Mouse (Mus musculus): Measurements from ENCODE around the gene Lrriq1. TPM values are rescaled to one million over a fixed set of nuclear protein-coding genes. Genes with fewer than 3 reads are reported as not detected.

The Lrriq1 gene
- polyA plus RNA-seq, 1 experiment from 2014 or later: 2.1 TPM

DNA sequence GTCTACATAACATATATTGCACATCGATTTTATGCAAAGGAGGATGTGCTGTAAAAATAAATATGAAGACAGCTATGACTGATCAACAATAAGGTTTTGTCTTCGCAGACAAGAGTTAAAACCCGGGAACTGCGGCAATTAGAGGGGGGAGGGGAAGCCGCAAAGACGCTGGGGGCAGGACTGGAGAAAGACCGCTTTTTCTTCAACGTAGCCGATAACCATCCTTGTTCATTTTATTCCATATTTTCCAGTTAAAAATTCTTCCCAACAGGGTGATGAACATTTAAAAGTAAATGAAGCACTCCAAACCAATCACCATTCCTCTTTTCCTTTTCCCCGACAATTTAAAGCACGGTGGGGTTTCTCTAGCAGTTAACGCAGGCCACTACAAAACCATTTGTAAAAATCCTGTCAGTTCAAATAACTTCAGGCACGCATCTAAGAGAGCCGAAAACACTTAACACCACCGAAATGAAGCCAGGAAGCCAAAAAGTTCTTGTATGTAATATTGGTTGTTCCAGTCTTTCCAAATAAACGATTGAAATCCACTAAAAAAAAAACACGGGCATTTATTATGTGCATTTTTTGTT, 209.4 kb downstream of the Lrriq1 start:
- 0 out of 2 replicates have a peak, but pooled peaks cover 5% of the 10 kb centered on the region for H3K4me1 ChIP-seq (replicated peaks; ENCODE audit: control insufficient read depth, insufficient read depth, low read length)
- H3K27ac ChIP-seq (ENCODE audit: low read depth, low read length): no peak overlapping the region
- no peaks in the 10 kb centered on the region for H3K36me3 ChIP-seq (ENCODE audit: control insufficient read depth, insufficient read depth, low read length)
- H3K4me3 ChIP-seq (ENCODE audit: low read depth, low read length): peak overlapping the region; percentile 14
- H3K4me2 ChIP-seq (ENCODE audit: low read depth, low read length, severe bottlenecking): peak overlapping the region; percentile 12; the same call in 1 of the 2 replicates
- under 1% methylated on average over 17 of the region's 17 CpGs for WGBS
- DNase-seq (ENCODE audit: low spot score) (peak; percentile 61), ATAC-seq (replicated peaks; ENCODE audit: low FRiP score) (no peak)
- H3K9ac ChIP-seq (ENCODE audit: low read length): peak overlapping the region; percentile 5; the same call in 1 of the 2 replicates
- H3K27me3 ChIP-seq (ENCODE audit: control insufficient read depth, insufficient read depth, low read length): peaks cover 42% of the 10 kb centered on the region
- H3K9me3 ChIP-seq (ENCODE audit: control insufficient read depth, low read length): no peaks in the 10 kb centered on the region

- H3K36me3 ChIP-seq (ENCODE audit: control insufficient read depth, insufficient read depth, low read length): no peaks in the 10 kb centered on the region
- no peak for DNase-seq (ENCODE audit: low spot score)
- H3K4me2 ChIP-seq (ENCODE audit: low read depth, low read length, severe bottlenecking): no peak overlapping the region
- WGBS: 82% methylated on average over 2 of the region's 2 CpGs
- no peak overlapping the region for H3K9ac ChIP-seq (ENCODE audit: low read length)
- no peak for ATAC-seq (replicated peaks; ENCODE audit: low FRiP score)
- no peaks in the 10 kb centered on the region for H3K27me3 ChIP-seq (ENCODE audit: control insufficient read depth, insufficient read depth, low read length)
- H3K4me3 ChIP-seq (ENCODE audit: low read depth, low read length): no peak overlapping the region
- H3K27ac ChIP-seq (ENCODE audit: low read depth, low read length): no peak overlapping the region
- H3K4me1 ChIP-seq (replicated peaks; ENCODE audit: control insufficient read depth, insufficient read depth, low read length): no peaks in the 10 kb centered on the region
- H3K9me3 ChIP-seq (ENCODE audit: control insufficient read depth, low read length): no peaks in the 10 kb centered on the region
Observed at GRCm38 (mm10) chr10:103002556-103002955, 233.6 kb downstream of the Lrriq1 start.

DNA sequence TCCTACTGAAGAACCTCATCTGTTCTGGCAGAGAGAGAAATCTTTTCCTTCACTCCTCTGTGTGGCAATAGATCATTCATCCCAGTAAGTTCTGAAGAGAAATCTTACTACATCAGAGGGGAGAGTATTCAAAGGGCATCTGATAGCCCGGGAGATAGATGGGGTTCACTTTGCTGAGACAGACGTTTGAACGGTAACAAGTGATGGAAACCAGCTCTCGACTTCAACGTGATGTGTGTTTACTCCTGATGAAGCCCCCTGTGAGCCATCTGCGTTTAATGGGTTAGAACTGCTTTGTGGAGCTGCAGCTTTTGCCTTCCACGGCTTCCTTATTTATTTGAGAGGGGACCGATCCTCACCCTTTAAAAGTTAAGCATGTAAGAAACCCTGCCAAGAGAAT, 235.2 kb downstream of the Lrriq1 start:
- Histone ChIP-seq H3K4me1 (replicated peaks; ENCODE audit: control insufficient read depth, insufficient read depth, low read length) (no peaks in the 10 kb centered on the region), H3K4me3 (ENCODE audit: low read depth, low read length) (no peak overlapping the region), H3K27ac (ENCODE audit: low read depth, low read length) (no peak overlapping the region), H3K9me3 (ENCODE audit: control insufficient read depth, low read length) (no peaks in the 10 kb centered on the region), H3K36me3 (ENCODE audit: control insufficient read depth, insufficient read depth, low read length) (no peaks in the 10 kb centered on the region), H3K27me3 (ENCODE audit: control insufficient read depth, insufficient read depth, low read length) (no peaks in the 10 kb centered on the region), H3K9ac (ENCODE audit: low read length) (no peak overlapping the region), H3K4me2 (ENCODE audit: low read depth, low read length, severe bottlenecking) (no peak overlapping the region)
- ATAC-seq (replicated peaks; ENCODE audit: low FRiP score) (no peak), DNase-seq (ENCODE audit: low spot score) (no peak)
- 79% methylated on average over 8 of the region's 8 CpGs for WGBS

DNA sequence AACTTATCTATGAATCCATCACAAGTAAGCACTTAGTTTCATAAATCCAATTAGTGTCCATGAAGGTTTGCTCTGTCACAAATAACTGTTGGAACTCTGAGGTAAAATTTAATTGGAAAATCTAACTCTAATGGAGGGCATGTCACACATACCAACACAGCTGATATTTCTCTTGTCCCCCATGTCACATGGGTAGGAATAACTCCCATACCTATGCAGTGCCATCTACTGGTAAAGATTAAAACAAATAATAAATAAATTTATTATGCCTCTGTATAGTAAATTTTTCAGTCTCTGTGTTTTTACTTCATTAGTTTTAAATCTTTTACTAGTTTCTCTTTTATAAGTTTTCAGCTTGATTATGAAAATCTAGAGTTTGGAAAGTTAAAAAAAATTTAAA, 236.5 kb downstream of the Lrriq1 start:
- no peak overlapping the region for H3K9ac ChIP-seq (ENCODE audit: low read length)
- H3K4me1 ChIP-seq (replicated peaks; ENCODE audit: control insufficient read depth, insufficient read depth, low read length): no peaks in the 10 kb centered on the region
- no peak overlapping the region for H3K4me3 ChIP-seq (ENCODE audit: low read depth, low read length)
- no peaks in the 10 kb centered on the region for H3K27me3 ChIP-seq (ENCODE audit: control insufficient read depth, insufficient read depth, low read length)
- DNase-seq (ENCODE audit: low spot score): no peak
- ATAC-seq (replicated peaks; ENCODE audit: low FRiP score): no peak
- H3K4me2 ChIP-seq (ENCODE audit: low read depth, low read length, severe bottlenecking): no peak overlapping the region
- H3K36me3 ChIP-seq (ENCODE audit: control insufficient read depth, insufficient read depth, low read length): no peaks in the 10 kb centered on the region
- H3K9me3 ChIP-seq (ENCODE audit: control insufficient read depth, low read length): no peaks in the 10 kb centered on the region
- H3K27ac ChIP-seq (ENCODE audit: low read depth, low read length): no peak overlapping the region

Other genes with a start within 250 kb of the Lrriq1 start
- gene Alx1, start 206.1 kb downstream of the Lrriq1 start, polyA plus RNA-seq (2014; fragmentation: Nextera tagmentation; extraction: Ambion mirVana): 44.8 and 48.8 TPM in 2 replicates
- gene Slc6a15, start 131.5 kb upstream of the Lrriq1 start, polyA plus RNA-seq (2014; fragmentation: Nextera tagmentation; extraction: Ambion mirVana): 15.3 and 17.1 TPM in 2 replicates

Measured in forebrain, embryonic 11.5 days (tissue).